Mouse (Mus musculus): ENCODE measurements around the gene Hspa4l. TPM values are rescaled to one million over a fixed set of nuclear protein-coding genes. Genes with fewer than 3 reads are reported as not detected.

The Hspa4l gene
- 14.3 and 15.0 TPM in 2 replicates for polyA plus RNA-seq (2015; fragmentation: Nextera tagmentation; extraction: Ambion mirVana)

DNA sequence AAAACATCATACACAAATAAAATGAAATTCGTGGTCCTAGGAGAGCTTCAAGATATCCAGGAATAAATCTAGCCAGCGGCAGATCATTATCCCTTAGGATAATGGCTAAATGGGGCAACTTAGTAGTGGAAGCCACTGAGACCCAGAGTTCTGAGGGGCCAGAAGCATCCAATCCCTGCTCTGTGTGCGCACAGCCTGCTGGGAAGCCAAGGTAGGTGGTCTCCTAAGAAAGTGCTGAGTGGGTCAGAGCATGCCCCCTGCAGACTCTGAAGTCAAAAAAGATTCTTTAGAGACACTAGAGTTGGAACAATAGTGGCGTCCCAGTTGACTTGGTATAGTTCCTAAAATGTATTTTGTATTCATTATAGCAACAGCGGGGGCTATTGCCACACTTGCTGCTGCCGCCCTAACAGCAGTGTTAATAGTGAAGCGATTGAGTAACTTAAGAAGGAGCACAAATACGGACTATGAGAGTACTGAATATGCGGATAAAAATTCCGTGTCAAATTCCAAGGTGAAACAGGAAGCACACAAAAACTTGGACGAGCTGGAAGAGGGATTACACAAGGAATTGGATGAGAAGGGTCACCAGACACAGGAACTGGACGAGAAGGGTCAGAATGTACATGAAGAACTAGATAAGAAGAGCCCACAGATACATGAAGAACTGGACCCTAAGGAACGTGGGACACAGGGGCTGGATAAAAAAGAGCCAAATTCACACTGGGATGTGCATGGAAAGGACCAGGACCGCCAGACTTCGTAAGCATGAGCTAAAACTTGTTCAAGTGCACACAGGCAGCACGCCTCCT lies at the start of gene Hspa4l:
Gene Hspa4l (plus strand): TSS at position 472 of the 812 bp plus-strand sequence.
- H3K27ac ChIP-seq, result peak within 1 kb of the TSS; percentile 67
- WGBS, result 29% methylated on average over 16 of the region's 16 CpGs
- no peaks in the 10 kb centered on the region for H3K9me3 ChIP-seq
- H3K9ac ChIP-seq, result peak within 1 kb of the TSS; percentile 61
- H3K4me3 ChIP-seq (replicated peaks), result peak within 1 kb of the TSS; percentile 70
- no peaks in the 10 kb centered on the region for H3K27me3 ChIP-seq (replicated peaks)
- H3K4me2 ChIP-seq, result peak within 1 kb of the TSS; percentile 98
- ATAC-seq (ENCODE audit: insufficient read depth, low FRiP score, low read depth), result no peak
- no peaks in the 10 kb centered on the region for H3K36me3 ChIP-seq
- H3K4me1 ChIP-seq, result no peaks in the 10 kb centered on the region

DNA sequence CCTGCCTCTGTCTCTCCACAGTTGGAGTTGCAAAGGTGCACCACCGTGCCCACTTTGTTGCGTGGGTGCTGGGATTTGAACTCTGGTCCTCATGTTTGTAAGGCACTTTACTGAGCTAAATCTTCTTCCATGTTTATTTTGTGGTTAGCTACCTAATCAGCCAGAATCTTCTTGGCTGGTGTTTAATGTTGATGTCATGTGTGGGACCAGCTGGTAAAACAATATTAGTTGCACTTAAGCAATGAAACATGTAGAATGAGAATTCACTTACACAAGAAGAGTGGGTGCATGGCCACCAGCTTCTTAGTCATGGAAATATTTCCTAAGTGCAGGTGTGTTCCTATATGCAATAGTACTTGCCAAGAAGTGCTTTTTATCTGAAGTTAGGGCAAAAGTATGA lies 49.1 kb upstream of the Hspa4l start:
- H3K9ac ChIP-seq, result no peak overlapping the region

GRCm38 (mm10) chr3:40698834-40699233 lies 45.5 kb upstream of the Hspa4l start:
- Histone ChIP-seq H3K4me1 (no peaks in the 10 kb centered on the region), H3K9ac (no peak overlapping the region), H3K4me2 (no peak overlapping the region), H3K27me3 (replicated peaks) (no peaks in the 10 kb centered on the region), H3K36me3 (no peaks in the 10 kb centered on the region), H3K27ac (no peak overlapping the region), H3K9me3 (no peaks in the 10 kb centered on the region), H3K4me3 (replicated peaks) (no peak overlapping the region)
- WGBS, result 74% methylated on average over 3 of the region's 3 CpGs
- no peak for ATAC-seq (ENCODE audit: insufficient read depth, low FRiP score, low read depth)

More for the DNA sequence above, 49.1 kb upstream of the Hspa4l start:
- Histone ChIP-seq H3K4me3 (replicated peaks) (no peak overlapping the region), H3K9me3 (no peaks in the 10 kb centered on the region), H3K36me3 (no peaks in the 10 kb centered on the region), H3K27ac (no peak overlapping the region), H3K4me2 (no peak overlapping the region), H3K4me1 (no peaks in the 10 kb centered on the region), H3K27me3 (replicated peaks) (no peaks in the 10 kb centered on the region)
- no peak for ATAC-seq (ENCODE audit: insufficient read depth, low FRiP score, low read depth)
- 91% methylated on average over 2 of the region's 2 CpGs for WGBS

DNA sequence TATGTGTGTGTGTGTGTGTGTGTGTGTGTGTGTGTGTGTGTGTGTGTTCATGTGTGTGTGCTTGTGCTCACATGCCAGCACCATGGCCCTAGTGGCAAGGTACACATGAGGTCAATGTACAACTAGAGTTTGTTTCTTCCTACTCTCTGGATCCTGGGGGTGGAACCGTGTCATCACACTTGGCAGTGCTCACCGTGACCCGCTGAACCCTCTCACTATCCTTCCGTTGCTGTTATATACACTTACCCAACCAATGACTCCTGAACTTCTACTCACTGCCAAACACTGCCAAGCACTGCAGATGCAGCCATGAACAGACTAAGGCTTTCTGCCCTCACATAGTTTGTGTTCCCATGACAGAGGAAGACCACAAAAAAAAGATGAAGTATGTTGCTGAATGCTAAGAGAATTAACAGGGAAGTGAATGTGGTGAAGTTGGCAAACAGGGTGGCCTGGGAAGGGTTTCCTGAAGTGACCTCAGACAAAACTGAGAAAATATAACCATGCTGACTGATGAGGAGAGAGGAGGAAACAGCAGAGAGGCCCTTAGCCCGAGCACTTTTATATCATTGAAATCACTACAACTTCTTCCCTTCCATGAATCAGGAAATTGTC lies 39.4 kb upstream of the Hspa4l start:
- Histone ChIP-seq H3K4me1 (no peaks in the 10 kb centered on the region), H3K4me3 (replicated peaks) (no peak overlapping the region), H3K9me3 (no peaks in the 10 kb centered on the region), H3K4me2 (no peak overlapping the region), H3K27ac (no peak overlapping the region), H3K9ac (no peak overlapping the region), H3K36me3 (no peaks in the 10 kb centered on the region), H3K27me3 (replicated peaks) (no peaks in the 10 kb centered on the region)
- 67% methylated on average over 5 of the region's 5 CpGs for WGBS
- ATAC-seq (ENCODE audit: insufficient read depth, low FRiP score, low read depth), result no peak

GRCm38 (mm10) chr3:40708655-40709054 lies 35.6 kb upstream of the Hspa4l start, which contains the start of gene Slc25a31:
Gene Slc25a31 (plus strand): TSS chr3:40708855.
- 88% methylated on average over 30 of the region's 30 CpGs for WGBS
- H3K4me3 ChIP-seq (replicated peaks), result no peak within 1 kb of the TSS

DNA sequence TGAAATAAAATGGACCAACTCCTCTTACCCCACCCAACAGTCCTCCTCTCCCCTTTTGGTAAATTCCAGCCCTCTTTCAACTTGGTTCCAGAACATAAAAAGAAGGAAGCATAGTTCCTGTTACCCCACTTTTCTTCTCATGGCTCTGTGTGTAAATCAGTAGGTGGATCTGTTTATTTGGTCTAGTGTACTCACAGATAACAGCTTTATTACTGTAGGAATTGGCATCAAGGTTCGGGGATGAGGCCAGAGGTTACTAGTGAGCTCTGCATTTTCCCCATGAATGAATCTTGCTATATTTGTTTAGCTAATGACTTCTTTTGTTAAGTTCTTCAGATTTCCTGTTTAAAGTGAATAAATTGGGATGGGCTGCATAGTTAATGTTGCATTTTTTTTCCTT lies 28.2 kb upstream of the Hspa4l start:
- no peak overlapping the region for H3K9ac ChIP-seq
- ATAC-seq (ENCODE audit: insufficient read depth, low FRiP score, low read depth), result no peak
- H3K4me1 ChIP-seq, result no peaks in the 10 kb centered on the region
- 22% methylated on average over 1 of the region's 1 CpGs for WGBS
- H3K27ac ChIP-seq, result no peak overlapping the region
- no peaks in the 10 kb centered on the region for H3K9me3 ChIP-seq
- H3K4me3 ChIP-seq (replicated peaks), result no peak overlapping the region
- H3K27me3 ChIP-seq (replicated peaks), result no peaks in the 10 kb centered on the region
- H3K36me3 ChIP-seq, result no peaks in the 10 kb centered on the region
- H3K4me2 ChIP-seq, result no peak overlapping the region

More at GRCm38 (mm10) chr3:40708655-40709054, 35.6 kb upstream of the Hspa4l start, which contains the start of gene Slc25a31:
- no peaks in the 10 kb centered on the region for H3K4me1 ChIP-seq
- H3K4me2 ChIP-seq, result no peak within 1 kb of the TSS
- ATAC-seq (ENCODE audit: insufficient read depth, low FRiP score, low read depth), result no peak
- H3K9ac ChIP-seq, result no peak within 1 kb of the TSS
- H3K9me3 ChIP-seq, result no peaks in the 10 kb centered on the region
- H3K27me3 ChIP-seq (replicated peaks), result no peaks in the 10 kb centered on the region
- H3K27ac ChIP-seq, result no peak within 1 kb of the TSS
- no peaks in the 10 kb centered on the region for H3K36me3 ChIP-seq

GRCm38 (mm10) chr3:40719022-40719421 lies 25.3 kb upstream of the Hspa4l start:
- no peaks in the 10 kb centered on the region for H3K27me3 ChIP-seq (replicated peaks)
- H3K4me1 ChIP-seq, result no peaks in the 10 kb centered on the region
- no peak overlapping the region for H3K4me3 ChIP-seq (replicated peaks)
- ATAC-seq (ENCODE audit: insufficient read depth, low FRiP score, low read depth), result no peak
- no peak overlapping the region for H3K4me2 ChIP-seq
- WGBS, result 70% methylated on average over 3 of the region's 3 CpGs
- H3K9ac ChIP-seq, result no peak overlapping the region
- no peaks in the 10 kb centered on the region for H3K36me3 ChIP-seq
- H3K9me3 ChIP-seq, result no peaks in the 10 kb centered on the region
- H3K27ac ChIP-seq, result no peak overlapping the region

GRCm38 (mm10) chr3:40738381-40738912 lies 5.8 kb upstream of the Hspa4l start:
- Histone ChIP-seq H3K27me3 (replicated peaks) (no peaks in the 10 kb centered on the region), H3K4me1 (no peaks in the 10 kb centered on the region), H3K36me3 (no peaks in the 10 kb centered on the region), H3K27ac (no peak overlapping the region), H3K4me3 (replicated peaks) (no peak overlapping the region), H3K9me3 (no peaks in the 10 kb centered on the region), H3K4me2 (no peak overlapping the region), H3K9ac (no peak overlapping the region)
- ATAC-seq (ENCODE audit: insufficient read depth, low FRiP score, low read depth), result no peak
- WGBS, result 72% methylated on average over 6 of the region's 6 CpGs

DNA sequence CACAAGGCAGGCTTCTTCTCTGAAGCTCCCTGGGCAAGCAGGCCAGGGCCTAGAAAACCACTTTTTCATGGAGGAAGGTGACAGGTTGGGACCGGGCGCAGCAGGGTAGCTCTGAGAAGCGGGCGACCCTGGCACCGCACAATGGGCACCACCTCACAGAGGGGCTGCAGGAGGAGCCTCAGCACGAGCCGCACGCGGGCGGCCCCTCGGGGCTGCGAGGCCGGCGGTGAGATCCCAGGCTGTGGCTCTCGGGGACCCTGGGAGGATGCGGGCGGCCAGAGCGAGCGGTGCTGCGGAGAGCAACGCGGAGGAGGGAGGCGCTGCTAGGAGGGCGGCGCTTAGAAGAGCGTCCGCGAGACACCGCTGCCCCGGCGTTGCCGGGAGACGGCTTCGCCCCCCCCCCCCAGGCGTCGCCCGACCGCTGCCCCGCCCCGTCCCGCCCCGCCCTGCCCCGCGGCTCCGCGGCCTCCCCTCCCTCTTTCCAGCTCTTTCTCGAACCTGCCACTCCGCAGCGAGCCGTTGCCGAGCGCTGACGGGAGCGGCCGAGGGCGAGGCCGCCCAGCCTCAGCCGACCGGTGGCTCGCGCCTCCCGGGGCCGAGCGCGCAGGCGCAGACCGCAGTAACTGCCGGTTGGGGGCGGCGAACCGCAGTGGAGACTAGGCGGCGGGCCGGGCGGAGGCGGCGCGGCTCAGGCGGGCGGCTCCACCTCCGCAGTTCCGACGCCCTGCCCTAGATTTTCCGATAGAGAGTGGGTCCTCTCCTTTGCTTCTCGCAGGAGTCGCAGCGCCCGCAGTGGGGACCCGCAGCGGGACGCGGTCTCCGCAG lies 753 bp downstream of the Hspa4l start:
- H3K4me3 ChIP-seq (replicated peaks), result peak overlapping the region; percentile 70
- no peaks in the 10 kb centered on the region for H3K36me3 ChIP-seq
- ATAC-seq (ENCODE audit: insufficient read depth, low FRiP score, low read depth), result peak; percentile 95
- H3K9me3 ChIP-seq, result no peaks in the 10 kb centered on the region
- peak overlapping the region; percentile 98 for H3K4me2 ChIP-seq
- no peaks in the 10 kb centered on the region for H3K27me3 ChIP-seq (replicated peaks)
- H3K27ac ChIP-seq, result peak overlapping the region; percentile 67
- WGBS, result under 1% methylated on average over 64 of the region's 93 CpGs
- H3K4me1 ChIP-seq, result no peaks in the 10 kb centered on the region
- H3K9ac ChIP-seq, result peak overlapping the region; percentile 61

- Histone ChIP-seq H3K9me3 (no peaks in the 10 kb centered on the region), H3K36me3 (no peaks in the 10 kb centered on the region), H3K4me2 (peak overlapping the region; percentile 98), H3K27me3 (replicated peaks) (no peaks in the 10 kb centered on the region), H3K9ac (peak overlapping the region; percentile 61; the same call in 1 of the 2 replicates), H3K4me3 (replicated peaks) (peak overlapping the region; percentile 70), H3K27ac (peak overlapping the region; percentile 65), H3K4me1 (no peaks in the 10 kb centered on the region)
- WGBS, result 3% methylated on average over 37 of the region's 37 CpGs
- peak; percentile 13 for ATAC-seq (ENCODE audit: insufficient read depth, low FRiP score, low read depth)
These were observed 1.6 kb downstream of the Hspa4l start for GRCm38 (mm10) chr3:40745661-40746547.

GRCm38 (mm10) chr3:40760746-40761145 lies 16.5 kb downstream of the Hspa4l start:
- H3K36me3 ChIP-seq, result no peaks in the 10 kb centered on the region
- no peaks in the 10 kb centered on the region for H3K4me1 ChIP-seq
- H3K4me2 ChIP-seq, result no peak overlapping the region
- no peak overlapping the region for H3K27ac ChIP-seq
- H3K27me3 ChIP-seq (replicated peaks), result no peaks in the 10 kb centered on the region
- no peak overlapping the region for H3K4me3 ChIP-seq (replicated peaks)
- no peak overlapping the region for H3K9ac ChIP-seq
- no peak for ATAC-seq (ENCODE audit: insufficient read depth, low FRiP score, low read depth)
- WGBS, result 86% methylated on average over 3 of the region's 3 CpGs
- H3K9me3 ChIP-seq, result no peaks in the 10 kb centered on the region

All from stomach, embryonic 15.5 days (tissue).